ENCODE assay signal across 12 mouse cellular contexts in genomic region chr7:44747115-44747514, GRCm38 (mm10). TPM values are rescaled to one million over a fixed set of nuclear protein-coding genes. Genes with fewer than 3 reads are reported as not detected.
A peak's percentile ranks its signal among the peaks of the same experiment; 100 is the strongest.
DNase-seq lines count a peak whose midpoint lies in the region; ATAC-seq and TF ChIP-seq lines count a peak whose summit lies in the region.
"Had no signal": no experiment of that assay in that cellular context is flagged by ENCODE, and none has a peak within 500 bp of the region (broad histone marks: within the 10 kb centered on the region; RNA-seq: fewer than 3 reads in every experiment).

No protein-coding gene starts in this region.

- no peaks in the 10 kb centered on the region for H3K9me3 ChIP-seq in heart, embryonic 13.5 days
- H3K9me3 ChIP-seq in midbrain, embryonic 11.5 days (ENCODE audit: control insufficient read depth, low read length), result no peaks in the 10 kb centered on the region
- H3K9me3 ChIP-seq in midbrain, embryonic 16.5 days (replicated peaks; ENCODE audit: control insufficient read depth, low read length, poor library complexity, severe bottlenecking), result no peaks in the 10 kb centered on the region
- H3K9me3 ChIP-seq in intestine, postnatal 0 days (ENCODE audit: control insufficient read depth), result no peaks in the 10 kb centered on the region
- H3K9me3 ChIP-seq in stomach, embryonic 15.5 days, result no peaks in the 10 kb centered on the region

- H3K4me3 ChIP-seq in heart, embryonic 13.5 days, result peak overlapping the region; percentile 80
- H3K4me3 ChIP-seq in midbrain, embryonic 11.5 days (ENCODE audit: low read depth, low read length), result no peak overlapping the region
- no peak overlapping the region for H3K4me3 ChIP-seq in midbrain, embryonic 16.5 days (ENCODE audit: low read depth, low read length)
- no peak overlapping the region for H3K4me3 ChIP-seq in intestine, postnatal 0 days (ENCODE audit: low read depth, low read length)
- peak overlapping the region; percentile 64; the same call in 1 of the 2 replicates for H3K4me3 ChIP-seq in stomach, embryonic 15.5 days (replicated peaks)

- no peaks in the 10 kb centered on the region for H3K27me3 ChIP-seq in heart, embryonic 13.5 days (replicated peaks)
- H3K27me3 ChIP-seq in midbrain, embryonic 11.5 days (ENCODE audit: control insufficient read depth, insufficient read depth, low read length), result no peaks in the 10 kb centered on the region
- no peaks in the 10 kb centered on the region for H3K27me3 ChIP-seq in midbrain, embryonic 16.5 days (ENCODE audit: control insufficient read depth, insufficient read depth, low read depth, low read length)
- H3K27me3 ChIP-seq in intestine, postnatal 0 days (replicated peaks; ENCODE audit: control insufficient read depth, insufficient read depth, low read length), result no peaks in the 10 kb centered on the region
- no peaks in the 10 kb centered on the region for H3K27me3 ChIP-seq in stomach, embryonic 15.5 days (replicated peaks)

- WGBS in heart, embryonic 13.5 days, result 56% methylated on average over 4 of the region's 4 CpGs
- 68% methylated on average over 4 of the region's 4 CpGs for WGBS in midbrain, embryonic 11.5 days
- WGBS in midbrain, embryonic 16.5 days, result 68% methylated on average over 4 of the region's 4 CpGs
- 65% methylated on average over 4 of the region's 4 CpGs for WGBS in intestine, postnatal 0 days
- 64% methylated on average over 4 of the region's 4 CpGs for WGBS in stomach, embryonic 15.5 days

- no peak for DNase-seq in heart, adult 11 months
- DNase-seq in midbrain, embryonic 11.5 days (ENCODE audit: low spot score, missing footprints), result no peak
- no peak for DNase-seq in retina, embryonic 14.5 days (ENCODE audit: low spot score)
- no peak for DNase-seq in cerebellum, adult 11-12 months
- DNase-seq: adrenal gland, adult 2 months; cerebellum, adult 9-11 months; kidney, postnatal 14 days; left cerebral cortex, postnatal 4 days had no signal

- H3K27ac ChIP-seq in heart, embryonic 13.5 days (replicated peaks), result no peak overlapping the region
- no peak overlapping the region for H3K27ac ChIP-seq in midbrain, embryonic 11.5 days (ENCODE audit: low read depth, low read length)
- H3K27ac ChIP-seq in midbrain, embryonic 16.5 days (ENCODE audit: low read length), result no peak overlapping the region
- H3K27ac ChIP-seq in intestine, postnatal 0 days (ENCODE audit: low read depth, low read length), result no peak overlapping the region
- no peak overlapping the region for H3K27ac ChIP-seq in stomach, embryonic 15.5 days

- peak overlapping the region; percentile 81 for H3K4me2 ChIP-seq in heart, embryonic 13.5 days
- H3K4me2 ChIP-seq in midbrain, embryonic 11.5 days, result peak overlapping the region; percentile 58
- no peak overlapping the region for H3K4me2 ChIP-seq in midbrain, embryonic 16.5 days (ENCODE audit: low read length)
- H3K4me2 ChIP-seq in intestine, postnatal 0 days (replicated peaks; ENCODE audit: low read depth), result peak overlapping the region; percentile 73; the same call in 1 of the 2 replicates
- H3K4me2 ChIP-seq in stomach, embryonic 15.5 days, result peak overlapping the region; percentile 83

- H3K36me3 ChIP-seq in heart, embryonic 13.5 days, result peaks cover 6% of the 10 kb centered on the region
- H3K36me3 ChIP-seq in midbrain, embryonic 11.5 days (ENCODE audit: control insufficient read depth, insufficient read depth, low read length), result no peaks in the 10 kb centered on the region
- no peaks in the 10 kb centered on the region for H3K36me3 ChIP-seq in midbrain, embryonic 16.5 days (ENCODE audit: control insufficient read depth, insufficient read depth, low read length)
- peaks cover 2% of the 10 kb centered on the region; the same call in 1 of the 2 replicates for H3K36me3 ChIP-seq in intestine, postnatal 0 days (ENCODE audit: control insufficient read depth, insufficient read depth)
- peaks cover 3% of the 10 kb centered on the region; the same call in 1 of the 2 replicates for H3K36me3 ChIP-seq in stomach, embryonic 15.5 days

- no peak for ATAC-seq in heart, embryonic 13.5 days (ENCODE audit: extremely low read depth, insufficient number of reproducible peaks, low FRiP score, low TSS enrichment)
- ATAC-seq in midbrain, embryonic 11.5 days (ENCODE audit: low FRiP score), result no peak
- no peak for ATAC-seq in midbrain, embryonic 16.5 days
- no peak for ATAC-seq in intestine, postnatal 0 days
- ATAC-seq in stomach, embryonic 15.5 days (ENCODE audit: insufficient read depth, low FRiP score, low read depth), result no peak

- peaks cover 29% of the 10 kb centered on the region for H3K4me1 ChIP-seq in heart, embryonic 13.5 days
- peaks cover 17% of the 10 kb centered on the region for H3K4me1 ChIP-seq in midbrain, embryonic 11.5 days (ENCODE audit: control insufficient read depth, insufficient read depth, low read length)
- H3K4me1 ChIP-seq in midbrain, embryonic 16.5 days (ENCODE audit: control insufficient read depth, insufficient read depth, low read length), result peaks cover 18% of the 10 kb centered on the region
- H3K4me1 ChIP-seq in intestine, postnatal 0 days (replicated peaks; ENCODE audit: control insufficient read depth, insufficient read depth, low read length), result peaks cover 5% of the 10 kb centered on the region; the same call in 1 of the 2 replicates
- peaks cover 13% of the 10 kb centered on the region for H3K4me1 ChIP-seq in stomach, embryonic 15.5 days

- H3K9ac ChIP-seq in heart, embryonic 13.5 days, result peak overlapping the region; percentile 74; the same call in 1 of the 2 replicates
- H3K9ac ChIP-seq in midbrain, embryonic 11.5 days (ENCODE audit: low read length), result no peak overlapping the region
- no peak overlapping the region for H3K9ac ChIP-seq in midbrain, embryonic 16.5 days (ENCODE audit: low read depth, low read length)
- H3K9ac ChIP-seq in intestine, postnatal 0 days (ENCODE audit: low read depth, low read length), result no peak overlapping the region
- no peak overlapping the region for H3K9ac ChIP-seq in stomach, embryonic 15.5 days

- TF ChIP-seq CTCF in intestine, postnatal 0 days (IDR thresholded peaks at IDR 0.05; ENCODE audit: low read depth), result no peak

RNA-seq across cellular contexts. Expression of gene Vrk3, which starts 1.1 kb away (rescaled TPM):
- 30.7 and 34.7 TPM in 2 replicates for polyA plus RNA-seq in heart, embryonic 13.5 days (2015; fragmentation: Nextera tagmentation; extraction: Ambion mirVana)
- 41.7 and 43.4 TPM in 2 replicates for polyA plus RNA-seq in midbrain, embryonic 11.5 days (2014; fragmentation: Nextera tagmentation; extraction: Ambion mirVana)
- 27.3 and 27.9 TPM in 2 replicates for polyA plus RNA-seq in midbrain, embryonic 16.5 days (2015; fragmentation: Nextera tagmentation; extraction: Ambion mirVana)
- polyA plus RNA-seq in intestine, postnatal 0 days (2015; fragmentation: Nextera tagmentation; extraction: Ambion mirVana), result 35.1 and 37.0 TPM in 2 replicates
- 32.5 and 33.2 TPM in 2 replicates for polyA plus RNA-seq in stomach, embryonic 15.5 days (2015; fragmentation: Nextera tagmentation; extraction: Ambion mirVana)

RNA-seq across cellular contexts. Expression of gene Zfp473, which starts 3.7 kb away (rescaled TPM):
- 0.55 and 0.62 TPM in 2 replicates for polyA plus RNA-seq in heart, embryonic 13.5 days (2015; fragmentation: Nextera tagmentation; extraction: Ambion mirVana)
- 2.7 and 4.3 TPM in 2 replicates for polyA plus RNA-seq in midbrain, embryonic 11.5 days (2014; fragmentation: Nextera tagmentation; extraction: Ambion mirVana)
- 1.2 and 1.8 TPM in 2 replicates for polyA plus RNA-seq in midbrain, embryonic 16.5 days (2015; fragmentation: Nextera tagmentation; extraction: Ambion mirVana)
- polyA plus RNA-seq in intestine, postnatal 0 days (2015; fragmentation: Nextera tagmentation; extraction: Ambion mirVana), result 0.24 and 0.26 TPM in 2 replicates
- polyA plus RNA-seq in stomach, embryonic 15.5 days (2015; fragmentation: Nextera tagmentation; extraction: Ambion mirVana), result 2.1 and 2.3 TPM in 2 replicates

RNA-seq across cellular contexts. Expression of gene Izumo2, which starts 38.6 kb away (rescaled TPM):
- not detected in 2 replicates for polyA plus RNA-seq in heart, embryonic 13.5 days (2015; fragmentation: Nextera tagmentation; extraction: Ambion mirVana)
- not detected in 2 replicates for polyA plus RNA-seq in midbrain, embryonic 11.5 days (2014; fragmentation: Nextera tagmentation; extraction: Ambion mirVana)
- not detected in 2 replicates for polyA plus RNA-seq in midbrain, embryonic 16.5 days (2015; fragmentation: Nextera tagmentation; extraction: Ambion mirVana)
- polyA plus RNA-seq in intestine, postnatal 0 days (2015; fragmentation: Nextera tagmentation; extraction: Ambion mirVana), result not detected in 2 replicates
- polyA plus RNA-seq in stomach, embryonic 15.5 days (2015; fragmentation: Nextera tagmentation; extraction: Ambion mirVana), result not detected in 2 replicates
- polyA plus RNA-seq: adrenal gland, adult 2 months had no signal

Comparison
In these comparisons a context has a peak if more than half of its experiments do, and no peak if none do; other contexts are left out.
1. H3K4me3 ChIP-seq: peak in heart, embryonic 13.5 days (single experiment) and stomach, embryonic 15.5 days (single experiment); none in midbrain, embryonic 11.5 days (single experiment), midbrain, embryonic 16.5 days (single experiment) and intestine, postnatal 0 days (single experiment).